Mouse (Mus musculus) MEL (cell line): ENCODE measurements at regions not wholly inside any gene's neighbourhood (a gene's known extent, or its start where the extent isn't known, plus 50 kb on each side); places are given as distances from the start of the nearest gene placed in this dataset.
A peak's percentile ranks its signal among the peaks of the same experiment; 100 is the strongest.

Source experiments
- DNase-seq: peaks from one replicate; pipeline ENCODE4 v3.0.0; 2011; ENCODE audit warnings: low read depth, low spot score
- H3K27ac ChIP-seq: 2 replicates; pipeline ENCODE4 v1.5.1; 2012; ENCODE audit warnings: low read depth, mild to moderate bottlenecking, control low read depth, low read length, moderate library complexity; ENCODE audit not compliant: control insufficient read depth
- H3K27me3 ChIP-seq, 2 experiments: fragments of 150-350 bp in 1 of 2; sonication (generic) in 1 of 2; 2 replicates each; pipeline ENCODE4 v1.6.1; 2012; ENCODE audit warnings: low read length in 2 of 2, mild to moderate bottlenecking in 2 of 2, improper control_type of control experiment in 1 of 2, moderate library complexity in 1 of 2; ENCODE audit not compliant: insufficient read depth in 2 of 2, control insufficient read depth in 1 of 2
- H3K36me3 ChIP-seq, 2 experiments: 2 replicates each; pipeline ENCODE4 v1.6.1; 2012 to 2014; ENCODE audit warnings: low read length in 2 of 2, improper control_type of control experiment in 1 of 2, inconsistent platforms in 1 of 2, mild to moderate bottlenecking in 1 of 2; ENCODE audit not compliant: insufficient read depth in 2 of 2, control insufficient read depth in 1 of 2
- H3K4me1 ChIP-seq, 2 experiments: fragments of 150-350 bp in 1 of 2; sonication (generic) in 1 of 2; 2 replicates each; pipeline ENCODE4 v1.6.1; 2012; ENCODE audit warnings: low read length in 2 of 2, improper control_type of control experiment in 1 of 2, mild to moderate bottlenecking in 1 of 2; ENCODE audit not compliant: insufficient read depth in 2 of 2, control insufficient read depth in 1 of 2
- H3K4me3 ChIP-seq, 2 experiments: fragments of 150-350 bp in 1 of 2; sonication (generic) in 1 of 2; 2 replicates each; pipeline ENCODE4 v1.5.1; 2012; ENCODE audit warnings: low read depth in 2 of 2, low read length in 2 of 2, mild to moderate bottlenecking in 2 of 2, moderate library complexity in 2 of 2, control low read depth in 1 of 2, improper control_type of control experiment in 1 of 2; ENCODE audit not compliant: control insufficient read depth in 1 of 2, insufficient read depth in 1 of 2
- H3K79me2 ChIP-seq: 2 replicates; pipeline ENCODE4 v1.6.1; 2012; ENCODE audit warnings: mild to moderate bottlenecking, low read length, moderate library complexity; ENCODE audit not compliant: control insufficient read depth, poor library complexity, insufficient read depth
- H3K9ac ChIP-seq: 2 replicates; pipeline ENCODE4 v1.6.1; 2012; ENCODE audit warnings: low read depth, mild to moderate bottlenecking, control low read depth, low read length, moderate library complexity; ENCODE audit not compliant: control insufficient read depth, poor library complexity, severe bottlenecking
- H3K9me3 ChIP-seq: fragments of 150-350 bp; sonication (generic); replicated peaks from 2 replicates; pipeline ENCODE4 v1.6.1; 2012; ENCODE audit warnings: mild to moderate bottlenecking, low read length, improper control_type of control experiment, moderate library complexity; ENCODE audit not compliant: insufficient read depth
- BHLHE40 ChIP-seq: IDR thresholded peaks from 2 replicates; pipeline ENCODE4 v1.6.1; 2012; ENCODE audit warnings: low read depth, mild to moderate bottlenecking, inconsistent platforms, low read length, improper control_type of control experiment, borderline replicate concordance
- CHD1 ChIP-seq: IDR thresholded peaks from 2 replicates; pipeline ENCODE4 v1.6.1; 2012; ENCODE audit warnings: low read depth, mild to moderate bottlenecking, inconsistent platforms, low read length, improper control_type of control experiment
- CHD2 ChIP-seq: IDR thresholded peaks from 2 replicates; pipeline ENCODE4 v1.6.1; 2011; ENCODE audit warnings: low read length, improper control_type of control experiment
- CTCF ChIP-seq, 3 experiments: IDR thresholded peaks in 2 of 3; conservative IDR thresholded peaks in 1 of 3; 2 replicates each; pipeline ENCODE4 v1.5.1; 2011 to 2012; ENCODE audit warnings: low read length in 3 of 3, low read depth in 2 of 3, mild to moderate bottlenecking in 2 of 3, improper control_type of control experiment in 1 of 3, inconsistent platforms in 1 of 3, mixed read lengths in 1 of 3, moderate library complexity in 1 of 3; ENCODE audit not compliant: control insufficient read depth in 1 of 3, insufficient read depth in 1 of 3, poor library complexity in 1 of 3, severe bottlenecking in 1 of 3
- E2F4 ChIP-seq: IDR thresholded peaks from 2 replicates; pipeline ENCODE4 v1.6.1; 2011; ENCODE audit warnings: low read depth, low read length, improper control_type of control experiment, borderline replicate concordance
- ELF1 ChIP-seq: IDR thresholded peaks from 2 replicates; pipeline ENCODE4 v1.6.1; 2014; ENCODE audit warnings: low read depth, mild to moderate bottlenecking, inconsistent platforms, low read length, improper control_type of control experiment, moderate library complexity
- EP300 ChIP-seq, 2 experiments: IDR thresholded peaks; 2 replicates each; pipeline ENCODE4 v1.6.1; 2011; ENCODE audit warnings: improper control_type of control experiment in 2 of 2, low read length in 2 of 2, low read depth in 1 of 2, mild to moderate bottlenecking in 1 of 2
- ETS1 ChIP-seq: IDR thresholded peaks from 2 replicates; pipeline ENCODE4 v1.6.1; 2012; ENCODE audit warnings: low read depth, mild to moderate bottlenecking, inconsistent platforms, low read length, improper control_type of control experiment, moderate library complexity
- GABPA ChIP-seq: IDR thresholded peaks from 2 replicates; pipeline ENCODE4 v1.6.1; 2012; ENCODE audit warnings: low read depth, mild to moderate bottlenecking, inconsistent platforms, low read length, improper control_type of control experiment, moderate library complexity
- HCFC1 ChIP-seq: IDR thresholded peaks from 2 replicates; pipeline ENCODE4 v1.6.1; 2012; ENCODE audit warnings: low read depth, mild to moderate bottlenecking, inconsistent platforms, low read length, improper control_type of control experiment, moderate library complexity
- MAFK ChIP-seq: IDR thresholded peaks from 2 replicates; pipeline ENCODE4 v1.6.1; 2011; ENCODE audit warnings: low read depth, mild to moderate bottlenecking, low read length, improper control_type of control experiment, borderline replicate concordance
- MAX ChIP-seq: IDR thresholded peaks from 2 replicates; pipeline ENCODE4 v1.6.1; 2011; ENCODE audit warnings: low read length, improper control_type of control experiment
- MEF2A ChIP-seq: IDR thresholded peaks from 2 replicates; pipeline ENCODE4 v1.6.1; 2014; ENCODE audit warnings: low read depth, mild to moderate bottlenecking, inconsistent platforms, low read length, improper control_type of control experiment; ENCODE audit not compliant: poor library complexity, insufficient replicate concordance, severe bottlenecking; ENCODE audit errors: extremely low read depth
- MYC ChIP-seq: IDR thresholded peaks from 2 replicates; pipeline ENCODE4 v1.6.1; 2011; ENCODE audit warnings: low read depth, mild to moderate bottlenecking, low read length, improper control_type of control experiment, moderate library complexity
- POLR2AphosphoS2 ChIP-seq: IDR thresholded peaks from 2 replicates; pipeline ENCODE4 v1.6.1; 2011; ENCODE audit warnings: low read length, improper control_type of control experiment
- RAD21 ChIP-seq: IDR thresholded peaks from 2 replicates; pipeline ENCODE4 v1.6.1; 2011; ENCODE audit warnings: mild to moderate bottlenecking, low read depth, low read length, improper control_type of control experiment
- RCOR1 ChIP-seq: IDR thresholded peaks from 2 replicates; pipeline ENCODE4 v1.6.1; 2012; ENCODE audit warnings: low read depth, mild to moderate bottlenecking, inconsistent platforms, low read length, improper control_type of control experiment
- TAL1 ChIP-seq: IDR thresholded peaks from 2 replicates; pipeline ENCODE4 v1.6.1; 2012; ENCODE audit warnings: mild to moderate bottlenecking, inconsistent platforms, low read length, moderate library complexity, mixed read lengths
- TCF12 ChIP-seq: IDR thresholded peaks from 2 replicates; pipeline ENCODE4 v1.6.1; 2014; ENCODE audit warnings: low read depth, mild to moderate bottlenecking, inconsistent platforms, low read length, improper control_type of control experiment, moderate library complexity
- USF1 ChIP-seq: IDR thresholded peaks from 2 replicates; pipeline ENCODE4 v1.6.1; 2014; ENCODE audit warnings: low read depth, mild to moderate bottlenecking, inconsistent platforms, low read length, improper control_type of control experiment, moderate library complexity
- USF2 ChIP-seq, 2 experiments: IDR thresholded peaks; 2 replicates each; pipeline ENCODE4 v1.6.1; 2011 to 2012; ENCODE audit warnings: improper control_type of control experiment in 2 of 2, low read length in 2 of 2, borderline replicate concordance in 1 of 2, inconsistent platforms in 1 of 2, low read depth in 1 of 2, mild to moderate bottlenecking in 1 of 2; ENCODE audit not compliant: insufficient read depth in 1 of 2
- ZC3H11A ChIP-seq: IDR thresholded peaks from 2 replicates; pipeline ENCODE4 v1.6.1; 2012; ENCODE audit warnings: low read depth, mild to moderate bottlenecking, inconsistent platforms, low read length, improper control_type of control experiment
- ZKSCAN1 ChIP-seq: IDR thresholded peaks from 2 replicates; pipeline ENCODE4 v1.6.1; 2012; ENCODE audit warnings: low read depth, mild to moderate bottlenecking, inconsistent platforms, low read length, improper control_type of control experiment, moderate library complexity
- ZMIZ1 ChIP-seq: IDR thresholded peaks from 2 replicates; pipeline ENCODE4 v1.6.1; 2012; ENCODE audit warnings: low read depth, mild to moderate bottlenecking, inconsistent platforms, low read length, improper control_type of control experiment, moderate library complexity
- ZNF384 ChIP-seq: IDR thresholded peaks from 2 replicates; pipeline ENCODE4 v1.6.1; 2012; ENCODE audit warnings: low read depth, mild to moderate bottlenecking, inconsistent platforms, low read length, improper control_type of control experiment

- Histone ChIP-seq H3K9me3 (no peaks in the 10 kb centered on the region), H3K36me3 (no peaks in the 10 kb centered on the region), H3K4me3 (no peak overlapping the region), H3K79me2 (no peaks in the 10 kb centered on the region), H3K27me3 (peaks cover 0 to 5% of the 10 kb centered on the region in 2 experiments; a peak in 1 of 4 replicates), H3K9ac (no peak overlapping the region), H3K4me1 (no peaks in the 10 kb centered on the region), H3K27ac (no peak overlapping the region)
- no peak for DNase-seq
- TF ChIP-seq RCOR1 (no peak), ZKSCAN1 (no peak), TAL1 (no peak), MAFK (no peak), ZMIZ1 (no peak), MYC (no peak), MEF2A (no peak), POLR2AphosphoS2 (no peak), USF1 (no peak), BHLHE40 (no peak), MAX (no peak)
Observed at GRCm38 (mm10) chr10:21789847-21790530, 92.0 kb upstream of the Sgk1 start.

- H3K4me3 ChIP-seq, result no peak overlapping the region
- H3K9me3 ChIP-seq, result no peaks in the 10 kb centered on the region
- H3K36me3 ChIP-seq, result no peaks in the 10 kb centered on the region
- H3K9ac ChIP-seq, result no peak overlapping the region
- no peak overlapping the region for H3K27ac ChIP-seq
- TF ChIP-seq ZC3H11A, result no peak
- no peak for TF ChIP-seq ZNF384
- no peak for TF ChIP-seq CHD1
- no peak for TF ChIP-seq RAD21
- TF ChIP-seq CHD2, result no peak
- TF ChIP-seq HCFC1, result no peak
- no peak for TF ChIP-seq E2F4
- TF ChIP-seq TCF12, result no peak
- no peak for TF ChIP-seq ELF1
- TF ChIP-seq ZMIZ1, result no peak
- TF ChIP-seq GABPA, result no peak
- no peak for TF ChIP-seq EP300 (IDR thresholded peaks at IDR 0.05; ENCODE audit: low read depth in 1 of 2, low read length in 2 of 2)
- TF ChIP-seq CTCF (IDR thresholded peaks at IDR 0.05 in 2 of 3, conservative IDR thresholded peaks at IDR 0.05 in 1 of 3; ENCODE audit: control insufficient read depth in 1 of 3, insufficient read depth in 1 of 3, low read depth in 2 of 3, low read length in 3 of 3, poor library complexity in 1 of 3, severe bottlenecking in 1 of 3), result no peak
- TF ChIP-seq ETS1, result no peak
- no peak for TF ChIP-seq USF2 (IDR thresholded peaks at IDR 0.05; ENCODE audit: borderline replicate concordance in 1 of 2, insufficient read depth in 1 of 2, low read depth in 1 of 2, low read length in 2 of 2)
- no peaks in the 10 kb centered on the region; a peak in 1 of 4 replicates for H3K27me3 ChIP-seq
- no peaks in the 10 kb centered on the region for H3K4me1 ChIP-seq
- no peaks in the 10 kb centered on the region for H3K79me2 ChIP-seq
- DNase-seq, result peak; percentile 16
Observed at GRCm38 (mm10) chr10:21790991-21791390, 91.0 kb upstream of the Sgk1 start.
